Mouse (Mus musculus): ENCODE results near the gene Slc35b2.
A peak's percentile ranks its signal among the peaks of the same experiment; 100 is the strongest.

- TF ChIP-seq CTCF (IDR thresholded peaks at IDR 0.05; ENCODE audit: low read depth) (no peak), EP300 (IDR thresholded peaks at IDR 0.05; ENCODE audit: low read depth) (peak; percentile 48)
Observed at GRCm38 (mm10) chr17:45573780-45574123, 10.1 kb downstream of the Slc35b2 start.
